Mouse (Mus musculus): Measurements from ENCODE around the gene Prl4a1. TPM values are rescaled to one million over a fixed set of nuclear protein-coding genes. Genes with fewer than 3 reads are reported as not detected.
"Not testable (repeated sequence)": the region's sequence is repeated elsewhere in the genome, so short reads cannot be mapped to it uniquely, and the experiment has no call there.

Gene Prl4a1
- total RNA-seq (2022), result not detected

DNA sequence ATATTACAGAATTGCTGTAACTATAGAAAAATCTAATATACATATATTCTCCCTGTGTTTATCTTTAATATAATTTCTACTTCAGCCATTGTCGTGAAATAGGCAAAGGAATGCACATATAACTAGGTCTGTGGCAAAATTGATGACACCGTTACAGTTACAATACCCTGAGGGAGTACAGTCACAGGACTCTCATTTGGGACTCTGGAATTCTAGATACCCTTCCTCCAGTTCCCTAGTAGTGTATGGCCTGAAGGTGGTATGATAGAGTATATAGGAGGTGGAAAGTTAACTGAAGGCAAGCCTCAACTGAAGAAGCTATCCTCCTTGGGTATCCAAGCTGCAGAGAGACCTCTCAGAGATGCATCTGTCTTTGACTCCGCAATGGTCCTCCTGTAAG is at the start of gene Prl4a1:
Gene Prl4a1 (plus strand): TSS at position 301 of the 400 bp plus-strand sequence.
- DNase-seq (ENCODE audit: low spot score in 2 of 2), result no peak

DNA sequence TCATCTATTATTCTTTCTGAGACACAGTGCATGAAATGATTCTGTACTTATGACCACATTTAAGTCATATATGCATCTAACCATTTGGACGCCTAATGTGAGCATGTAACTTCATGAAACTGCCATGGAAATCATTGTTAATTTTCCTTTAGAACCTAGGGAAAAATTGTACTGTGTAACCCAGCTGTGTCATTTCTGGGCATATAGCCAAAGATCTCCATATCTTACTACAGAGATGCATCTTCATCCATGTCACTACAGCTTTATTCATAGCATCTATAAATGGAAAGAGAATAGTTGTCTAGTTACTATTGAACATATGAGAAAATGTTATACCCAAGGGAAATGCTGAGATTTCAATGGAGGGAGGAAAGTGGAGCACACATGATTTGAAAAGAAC is 43.1 kb upstream of the Prl4a1 start:
- DNase-seq (ENCODE audit: low spot score in 2 of 2), result no peak

- not testable (repeated sequence) for DNase-seq (ENCODE audit: low spot score in 2 of 2)
These were observed 41.7 kb upstream of the Prl4a1 start for GRCm38 (mm10) chr13:27974281-27974680.

- no peak for DNase-seq (ENCODE audit: low spot score in 2 of 2)
These were observed 38.4 kb upstream of the Prl4a1 start for GRCm38 (mm10) chr13:27977646-27978045.

- DNase-seq (ENCODE audit: low spot score in 2 of 2), result not testable (repeated sequence)
These were observed 19.5 kb upstream of the Prl4a1 start for GRCm38 (mm10) chr13:27996557-27996956.

- no peak for DNase-seq (ENCODE audit: low spot score in 2 of 2)
These were observed 13.3 kb downstream of the Prl4a1 start for GRCm38 (mm10) chr13:28029330-28029729.

DNA sequence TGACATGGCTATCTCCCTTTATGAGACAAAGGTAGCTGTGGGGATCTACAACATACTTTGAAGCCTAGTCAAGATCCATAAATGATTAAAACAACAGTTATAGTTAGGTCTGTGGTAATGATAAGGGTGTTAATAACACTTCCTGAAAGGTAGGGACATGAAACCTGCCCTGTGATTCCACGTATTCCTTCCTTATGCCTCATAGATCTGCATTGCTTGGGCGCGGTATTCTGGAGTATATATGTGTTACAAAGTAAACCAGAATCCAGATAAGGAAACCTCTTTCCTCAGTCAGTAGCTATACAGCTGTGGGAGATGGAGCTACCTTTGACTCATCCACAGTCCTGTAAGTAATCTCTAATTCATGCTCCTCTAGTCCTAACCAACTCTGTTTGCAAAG is 53.3 kb downstream of the Prl4a1 start:
- no peak for DNase-seq (ENCODE audit: low spot score in 2 of 2)

Other genes starting within 250 kb of the Prl4a1 start
- not detected for gene Prl7c1, start 235.4 kb upstream of the Prl4a1 start, total RNA-seq (2022)
- gene Prl2a1, start 214.6 kb upstream of the Prl4a1 start, total RNA-seq (2022), result not detected
- not detected for gene Prl2c1, start 166.9 kb upstream of the Prl4a1 start, total RNA-seq (2022)
- gene Prl5a1, start 126.3 kb downstream of the Prl4a1 start, total RNA-seq (2022), result not detected
- gene Gm11361, start 241.3 kb downstream of the Prl4a1 start, total RNA-seq (2022), result 100 to 1,000 TPM in 3 of 4 experiments, 10 to 100 TPM in 1; 69.8 to 164 (median 126) TPM